Mouse (Mus musculus): Measurements from ENCODE around the gene Msh6. TPM values are rescaled to one million over a fixed set of nuclear protein-coding genes. Genes with fewer than 3 reads are reported as not detected.
"Not testable (repeated sequence)": the region's sequence is repeated elsewhere in the genome, so short reads cannot be mapped to it uniquely, and the experiment has no call there.

Gene Msh6
- total RNA-seq, 1 experiment from 2014 or later: 120 TPM

- ATAC-seq (replicated peaks; ENCODE audit: low read depth, poor library complexity, severe bottlenecking): not testable (repeated sequence)
Observed at GRCm38 (mm10) chr17:87976927-87977326, 2.1 kb downstream of the Msh6 start.

GRCm38 (mm10) chr17:87979696-87980095 is 4.8 kb downstream of the Msh6 start:
- ATAC-seq (replicated peaks; ENCODE audit: low read depth, poor library complexity, severe bottlenecking): not testable (repeated sequence)

GRCm38 (mm10) chr17:87982112-87982511 is 7.2 kb downstream of the Msh6 start:
- ATAC-seq (replicated peaks; ENCODE audit: low read depth, poor library complexity, severe bottlenecking): no peak

- ATAC-seq (replicated peaks; ENCODE audit: low read depth, poor library complexity, severe bottlenecking): no peak
Observed at GRCm38 (mm10) chr17:87983313-87983712, 8.5 kb downstream of the Msh6 start.

GRCm38 (mm10) chr17:87984440-87985214 is 9.8 kb downstream of the Msh6 start:
- peak; percentile 88 for ATAC-seq (replicated peaks; ENCODE audit: low read depth, poor library complexity, severe bottlenecking)

GRCm38 (mm10) chr17:87985916-87986315 is 11.1 kb downstream of the Msh6 start:
- no peak for ATAC-seq (replicated peaks; ENCODE audit: low read depth, poor library complexity, severe bottlenecking)

- no peak for ATAC-seq (replicated peaks; ENCODE audit: low read depth, poor library complexity, severe bottlenecking)
Observed at GRCm38 (mm10) chr17:87987507-87987906, 12.6 kb downstream of the Msh6 start.

- no peak for ATAC-seq (replicated peaks; ENCODE audit: low read depth, poor library complexity, severe bottlenecking)
Observed at GRCm38 (mm10) chr17:87992154-87992553, 17.3 kb downstream of the Msh6 start.

GRCm38 (mm10) chr17:87993338-87993737 is 18.5 kb downstream of the Msh6 start:
- peak; percentile 58; the same call in 1 of the 2 replicates for ATAC-seq (replicated peaks; ENCODE audit: low read depth, poor library complexity, severe bottlenecking)

- ATAC-seq (replicated peaks; ENCODE audit: low read depth, poor library complexity, severe bottlenecking): no peak
Observed at GRCm38 (mm10) chr17:87997808-87998207, 22.9 kb downstream of the Msh6 start.

GRCm38 (mm10) chr17:88004892-88005291 is 30.0 kb downstream of the Msh6 start:
- no peak for ATAC-seq (replicated peaks; ENCODE audit: low read depth, poor library complexity, severe bottlenecking)

- no peak for ATAC-seq (replicated peaks; ENCODE audit: low read depth, poor library complexity, severe bottlenecking)
Observed at GRCm38 (mm10) chr17:88006956-88007355, 32.1 kb downstream of the Msh6 start.

GRCm38 (mm10) chr17:88014456-88014855 is 39.6 kb downstream of the Msh6 start:
- ATAC-seq (replicated peaks; ENCODE audit: low read depth, poor library complexity, severe bottlenecking): no peak

GRCm38 (mm10) chr17:88016027-88016426 is 41.2 kb downstream of the Msh6 start:
- not testable (repeated sequence) for ATAC-seq (replicated peaks; ENCODE audit: low read depth, poor library complexity, severe bottlenecking)

- no peak for ATAC-seq (replicated peaks; ENCODE audit: low read depth, poor library complexity, severe bottlenecking)
Observed at GRCm38 (mm10) chr17:88023924-88024323, 49.1 kb downstream of the Msh6 start.

GRCm38 (mm10) chr17:88025227-88025626 is 50.4 kb downstream of the Msh6 start:
- ATAC-seq (replicated peaks; ENCODE audit: low read depth, poor library complexity, severe bottlenecking): peak; percentile 83

GRCm38 (mm10) chr17:88029194-88029970 is 54.5 kb downstream of the Msh6 start:
- ATAC-seq (replicated peaks; ENCODE audit: low read depth, poor library complexity, severe bottlenecking): no peak

- ATAC-seq (replicated peaks; ENCODE audit: low read depth, poor library complexity, severe bottlenecking): no peak
Observed at GRCm38 (mm10) chr17:88031755-88032154, 56.9 kb downstream of the Msh6 start.

- peak; percentile 58; the same call in 1 of the 2 replicates for ATAC-seq (replicated peaks; ENCODE audit: low read depth, poor library complexity, severe bottlenecking)
Observed at GRCm38 (mm10) chr17:88034418-88034817, 59.6 kb downstream of the Msh6 start.
